Mouse (Mus musculus): Measurements from ENCODE around the gene Gh.
A peak's percentile ranks its signal among the peaks of the same experiment; 100 is the strongest.

The Gh gene

GRCm38 (mm10) chr11:106310123-106310522 lies 8.5 kb upstream of the Gh start:
- no peak for DNase-seq (ENCODE audit: low read depth, low spot score)

GRCm38 (mm10) chr11:106308162-106308561 lies 6.5 kb upstream of the Gh start:
- no peak for DNase-seq (ENCODE audit: low read depth, low spot score)

- no peak for DNase-seq (ENCODE audit: low read depth, low spot score)
These were observed 5.8 kb upstream of the Gh start for GRCm38 (mm10) chr11:106307432-106307831.

GRCm38 (mm10) chr11:106306758-106307157 lies 5.1 kb upstream of the Gh start:
- no peak for DNase-seq (ENCODE audit: low read depth, low spot score)

- DNase-seq (ENCODE audit: low read depth, low spot score), result no peak
These were observed 4.4 kb upstream of the Gh start for GRCm38 (mm10) chr11:106306065-106306385.

- no peak for DNase-seq (ENCODE audit: low read depth, low spot score)
These were observed 3.8 kb upstream of the Gh start for GRCm38 (mm10) chr11:106305348-106306064.

- peak; percentile 78 for DNase-seq (ENCODE audit: low read depth, low spot score)
These were observed 969 bp upstream of the Gh start for GRCm38 (mm10) chr11:106302634-106303033.

- no peak for DNase-seq (ENCODE audit: low read depth, low spot score)
These were observed 9.8 kb downstream of the Gh start for GRCm38 (mm10) chr11:106291861-106292260.

GRCm38 (mm10) chr11:106290376-106290775 lies 11.3 kb downstream of the Gh start:
- DNase-seq (ENCODE audit: low read depth, low spot score), result no peak

- DNase-seq (ENCODE audit: low read depth, low spot score), result no peak
These were observed 12.3 kb downstream of the Gh start for GRCm38 (mm10) chr11:106289369-106289768.

- no peak for DNase-seq (ENCODE audit: low read depth, low spot score)
These were observed 14.7 kb downstream of the Gh start for GRCm38 (mm10) chr11:106286987-106287386.

- no peak for DNase-seq (ENCODE audit: low read depth, low spot score)
These were observed 15.5 kb downstream of the Gh start for GRCm38 (mm10) chr11:106286206-106286605.

GRCm38 (mm10) chr11:106284126-106284525 lies 17.5 kb downstream of the Gh start:
- no peak for DNase-seq (ENCODE audit: low read depth, low spot score)

- DNase-seq (ENCODE audit: low read depth, low spot score), result no peak
These were observed 18.3 kb downstream of the Gh start for GRCm38 (mm10) chr11:106283371-106283770.

GRCm38 (mm10) chr11:106282452-106282851 lies 19.2 kb downstream of the Gh start:
- no peak for DNase-seq (ENCODE audit: low read depth, low spot score)

GRCm38 (mm10) chr11:106276454-106276853 lies 25.2 kb downstream of the Gh start, which contains the start of gene Tcam1:
Gene Tcam1, plus strand, starts transcription at chr11:106276672.
- peak; percentile 95 for DNase-seq (ENCODE audit: low read depth, low spot score)

- no peak for DNase-seq (ENCODE audit: low read depth, low spot score)
These were observed 26.7 kb downstream of the Gh start for GRCm38 (mm10) chr11:106274971-106275411.

- DNase-seq (ENCODE audit: low read depth, low spot score), result no peak
These were observed 27.3 kb downstream of the Gh start for GRCm38 (mm10) chr11:106274374-106274773.

GRCm38 (mm10) chr11:106273811-106274210 lies 27.9 kb downstream of the Gh start:
- DNase-seq (ENCODE audit: low read depth, low spot score), result no peak

- no peak for DNase-seq (ENCODE audit: low read depth, low spot score)
These were observed 28.4 kb downstream of the Gh start for GRCm38 (mm10) chr11:106273311-106273684.

- peak; percentile 97 for DNase-seq (ENCODE audit: low read depth, low spot score)
These were observed 28.9 kb downstream of the Gh start, which contains the start of gene Smarcd2 for GRCm38 (mm10) chr11:106272644-106273310. Gene Smarcd2, minus strand, starts transcription at chr11:106272972.

GRCm38 (mm10) chr11:106271794-106272643 lies 29.6 kb downstream of the Gh start:
- DNase-seq (ENCODE audit: low read depth, low spot score), result no peak
